Mouse (Mus musculus) bone marrow, adult 2 months (tissue): ENCODE results near the gene Polr2i. TPM values are rescaled to one million over a fixed set of nuclear protein-coding genes. Genes with fewer than 3 reads are reported as not detected.
"Not testable (repeated sequence)": the region's sequence is repeated elsewhere in the genome, so short reads cannot be mapped to it uniquely, and the experiment has no call there.

Experiments used
- H3K27ac ChIP-seq: fragments of 200-500 bp; 2 replicates; pipeline ENCODE4 v1.5.1; 2012; ENCODE audit warnings: low read depth, mild to moderate bottlenecking, control low read depth, inconsistent platforms, low read length; ENCODE audit not compliant: control insufficient read depth, poor library complexity, insufficient read depth
- H3K4me1 ChIP-seq: fragments of 200-500 bp; 2 replicates; pipeline ENCODE4 v1.6.1; 2011; ENCODE audit warnings: low read length; ENCODE audit not compliant: control insufficient read depth, insufficient read depth
- H3K4me3 ChIP-seq: fragments of 200-500 bp; replicated peaks from 2 replicates; pipeline ENCODE3; 2011; ENCODE audit warnings: mild to moderate bottlenecking, low read depth, low read length, control low read depth; ENCODE audit not compliant: control insufficient read depth
- CTCF ChIP-seq: fragments of 200-500 bp; IDR thresholded peaks from 2 replicates; pipeline ENCODE4 v1.5.1; 2011; ENCODE audit warnings: low read length, control low read depth; ENCODE audit not compliant: control insufficient read depth, insufficient read depth
- POLR2A ChIP-seq: fragments of 200-500 bp; IDR thresholded peaks from 2 replicates; pipeline ENCODE4 v1.6.1; 2011; ENCODE audit warnings: low read depth, mild to moderate bottlenecking, control low read depth, low read length, borderline replicate concordance; ENCODE audit not compliant: control insufficient read depth
- WGBS: fragments of 180-500 bp; shearing (Covaris S2); methylation state at CpG from one replicate; pipeline ENCODE4 v1.1.7; 2018; 5-methylcytosine and 5-hydroxymethylcytosine counted together
- polyA plus RNA-seq: library from polyadenylated mRNA; stranded (reverse); fragments of >200 nt; gene quantifications from 2 replicates; pipeline ENCODE4 v1.2.4, GENCODE M21; 2011; ENCODE audit warnings: low replicate concordance; ENCODE audit not compliant: missing spikeins, insufficient read depth, insufficient read length

The Polr2i gene
- 41.5 and 50.8 TPM in 2 replicates for polyA plus RNA-seq

DNA sequence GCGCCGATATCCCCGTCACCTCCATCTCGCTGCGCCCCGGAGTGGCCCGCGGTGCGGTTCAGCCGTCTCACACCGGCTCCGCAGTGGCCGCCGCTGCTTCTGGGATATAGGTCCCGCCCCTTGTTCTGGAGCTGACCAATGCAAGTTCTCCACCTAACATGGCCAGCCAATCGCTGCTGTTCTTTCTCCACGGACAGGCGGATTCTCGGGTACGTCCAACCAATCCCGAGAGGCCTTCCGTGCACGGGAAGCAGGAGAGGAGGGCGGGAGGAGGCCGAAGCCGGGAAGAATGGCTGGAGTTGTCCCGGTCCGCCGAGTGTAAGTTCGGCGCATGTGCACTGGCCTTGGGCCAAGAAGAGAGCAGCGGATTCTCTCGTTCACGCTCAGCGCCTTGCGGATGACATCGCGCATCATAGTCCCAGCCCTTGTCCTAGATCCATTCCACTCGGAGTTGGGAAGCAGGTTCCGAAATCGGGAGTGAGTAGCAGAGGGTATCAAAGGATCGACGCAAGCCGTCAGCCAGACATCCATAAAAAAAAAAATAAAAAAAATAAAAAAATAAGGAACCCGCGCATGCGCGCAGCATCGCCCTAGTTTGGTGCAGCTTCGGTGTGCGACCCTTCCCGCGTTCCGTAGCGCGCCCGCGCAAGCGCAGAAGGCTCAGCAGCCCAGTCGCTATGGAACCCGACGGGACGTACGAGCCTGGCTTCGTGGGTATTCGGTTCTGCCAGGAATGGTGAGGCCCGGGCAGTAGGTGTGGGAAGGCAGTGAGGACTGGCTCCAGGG lies at the start of gene Polr2i, which contains the start of gene Tbcb:
TSS of gene Polr2i (plus strand) at position 280 of the 786 bp plus-strand sequence.
TSS of gene Tbcb (minus strand) at position 604 of the 786 bp plus-strand sequence.
- Histone ChIP-seq H3K4me1 (peaks cover 1% of the 10 kb centered on the region; the same call in 1 of the 2 replicates), H3K27ac (peak within 1 kb of the TSS; percentile 46), H3K4me3 (peak within 1 kb of the TSS; percentile 71)
- under 1% methylated on average over 67 of the region's 67 CpGs for WGBS
- no peak for TF ChIP-seq CTCF
- peak; percentile 69 for TF ChIP-seq POLR2A

DNA sequence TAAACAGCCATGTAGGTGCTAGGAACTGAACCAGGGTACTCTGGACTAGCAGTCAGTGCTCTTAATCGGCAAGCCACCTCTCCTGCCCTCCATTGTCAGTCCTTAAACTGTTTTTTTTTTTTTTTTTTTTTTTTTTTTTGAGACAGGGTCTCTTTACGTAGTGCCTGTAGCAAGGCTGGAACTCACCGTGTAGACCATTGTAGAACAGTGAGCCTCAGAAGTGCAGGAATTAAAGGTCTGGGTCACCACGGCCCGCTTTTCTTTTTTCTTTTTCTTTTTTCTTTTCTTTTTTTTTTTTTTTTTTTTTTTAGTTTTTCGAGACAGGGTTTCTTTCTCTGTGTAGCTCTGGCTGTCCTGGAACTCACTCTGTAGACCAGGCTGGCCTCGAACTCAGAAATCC lies 48.6 kb upstream of the Polr2i start:
- not testable (repeated sequence) for H3K27ac ChIP-seq, H3K4me3 ChIP-seq, H3K4me1 ChIP-seq
- WGBS, result 56% methylated on average over 7 of the region's 7 CpGs

DNA sequence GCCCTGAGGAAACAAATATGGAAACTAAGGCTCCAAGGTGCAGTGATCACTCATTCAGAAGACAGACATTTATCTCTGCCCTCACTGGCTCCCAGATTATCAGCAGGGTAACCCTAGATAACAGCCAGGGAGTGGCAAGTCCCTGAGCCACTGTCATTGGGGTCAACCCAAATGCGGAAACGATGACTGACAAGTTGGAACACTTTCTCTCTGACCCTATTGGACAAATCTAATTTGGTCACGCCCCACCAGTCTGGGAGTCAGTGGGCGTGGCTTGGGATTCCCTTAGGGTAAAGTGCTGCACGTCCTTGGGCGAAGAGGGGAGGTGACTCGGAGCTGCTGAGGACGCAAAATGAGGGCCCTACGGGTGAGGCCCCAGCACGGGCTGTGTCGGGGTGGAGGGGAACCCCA lies 47.9 kb upstream of the Polr2i start, which contains the start of gene Cox7a1:
TSS of gene Cox7a1 (plus strand) at position 266 of the 411 bp plus-strand sequence.
- Histone ChIP-seq H3K4me1 (no peaks in the 10 kb centered on the region), H3K27ac (no peak within 1 kb of the TSS), H3K4me3 (peak within 1 kb of the TSS; percentile 26)
- under 1% methylated on average over 11 of the region's 11 CpGs for WGBS
- no peak for TF ChIP-seq CTCF
- TF ChIP-seq POLR2A, result 0 out of 2 replicates have a peak, but pooled peaks have one; percentile 29

DNA sequence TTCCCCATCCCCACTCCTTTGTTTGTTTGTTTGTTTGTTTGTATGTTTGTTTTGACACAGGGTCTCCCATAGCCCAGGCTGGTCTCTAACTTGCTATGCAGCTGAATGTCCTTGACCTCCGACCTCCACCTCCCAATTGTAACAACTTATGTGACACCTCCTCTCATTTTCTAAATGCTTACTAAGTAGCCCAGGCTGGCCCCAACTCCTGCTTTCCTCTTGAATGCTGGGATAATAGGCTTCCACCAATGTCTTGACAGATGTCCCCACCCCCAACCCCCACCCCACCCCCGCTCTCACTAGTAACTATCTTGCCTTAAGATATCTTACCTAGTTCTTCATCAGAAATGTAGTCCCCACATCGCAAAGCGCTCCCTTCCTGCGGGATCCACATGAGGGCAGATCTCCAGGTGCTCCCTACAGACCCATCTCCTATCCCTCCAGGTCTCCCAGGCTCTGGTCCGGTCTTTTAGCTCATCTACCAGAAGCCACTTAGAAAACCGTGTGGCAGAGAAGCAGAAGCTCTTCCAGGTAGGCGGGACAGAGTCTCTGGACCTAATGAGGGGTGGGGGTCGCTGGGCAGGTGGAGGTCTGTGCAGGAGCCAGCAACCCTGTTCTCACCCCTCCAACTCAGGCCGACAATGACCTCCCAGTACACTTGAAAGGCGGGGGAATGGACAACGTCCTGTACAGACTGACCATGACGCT lies 47.0 kb upstream of the Polr2i start:
- Histone ChIP-seq H3K27ac (no peak overlapping the region), H3K4me3 (no peak overlapping the region), H3K4me1 (no peaks in the 10 kb centered on the region)
- WGBS, result 81% methylated on average over 13 of the region's 13 CpGs
- no peak for TF ChIP-seq CTCF
- no peak for TF ChIP-seq POLR2A

DNA sequence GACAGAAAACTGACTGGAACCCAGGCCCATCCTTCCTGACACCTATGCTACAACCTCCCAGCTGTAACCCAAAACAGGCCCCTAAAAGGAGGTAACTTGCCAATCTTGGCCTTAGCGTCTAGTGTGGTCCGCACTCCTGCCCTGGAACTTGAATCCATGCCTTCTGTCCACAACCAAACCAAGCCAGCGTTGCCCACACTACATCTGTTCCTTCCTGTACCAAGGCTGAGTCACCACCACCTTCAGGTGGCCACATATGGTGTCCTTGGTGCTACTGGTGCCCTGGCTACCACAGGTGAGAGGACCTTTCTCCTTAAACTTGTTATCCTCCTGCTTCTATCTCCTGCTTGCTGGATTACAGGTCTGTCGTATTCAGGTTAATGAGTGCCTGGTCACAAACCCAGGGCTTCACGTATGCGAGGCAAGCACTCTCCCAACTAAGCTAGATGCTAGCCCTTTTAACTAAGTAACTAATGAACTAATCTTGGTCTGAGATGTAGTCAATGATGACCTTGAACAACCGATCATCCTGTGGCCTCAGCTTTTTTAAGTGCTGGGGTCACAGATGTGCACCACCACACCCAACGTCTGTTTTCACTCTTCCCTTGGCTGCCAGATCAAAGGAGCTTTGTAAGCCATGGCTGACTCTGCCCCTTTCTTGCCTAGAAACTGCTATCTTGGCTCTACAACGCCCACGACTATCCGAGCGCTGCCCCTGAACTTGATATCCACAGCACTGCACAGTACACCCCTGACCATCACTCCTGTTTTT lies 43.2 kb upstream of the Polr2i start:
- no peaks in the 10 kb centered on the region for H3K4me1 ChIP-seq
- WGBS, result 85% methylated on average over 12 of the region's 12 CpGs
- TF ChIP-seq CTCF, result no peak
- TF ChIP-seq POLR2A, result no peak
- H3K27ac ChIP-seq, result no peak overlapping the region
- no peak overlapping the region for H3K4me3 ChIP-seq

DNA sequence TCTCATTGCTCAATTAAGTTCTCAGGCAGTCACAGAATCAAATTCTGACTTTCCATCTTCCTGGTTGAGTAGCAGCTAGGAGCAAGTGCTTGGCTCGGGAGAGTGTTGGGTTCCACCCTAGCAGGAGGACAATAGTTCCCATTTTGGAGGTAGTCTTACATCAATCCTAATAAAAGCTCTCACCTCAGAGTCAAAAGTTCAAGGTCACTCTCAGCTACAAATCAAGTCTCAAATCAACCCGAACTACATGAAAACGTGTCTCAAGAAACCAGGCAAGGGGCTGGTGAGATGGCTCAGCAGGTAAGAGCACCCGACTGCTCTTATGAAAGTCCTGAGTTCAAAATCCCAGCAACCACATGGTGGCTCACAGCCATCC lies 42.6 kb upstream of the Polr2i start:
- WGBS, result 83% methylated on average over 4 of the region's 4 CpGs
- TF ChIP-seq POLR2A, result no peak
- TF ChIP-seq CTCF, result no peak
- Histone ChIP-seq H3K27ac (no peak overlapping the region), H3K4me1 (no peaks in the 10 kb centered on the region), H3K4me3 (no peak overlapping the region)

DNA sequence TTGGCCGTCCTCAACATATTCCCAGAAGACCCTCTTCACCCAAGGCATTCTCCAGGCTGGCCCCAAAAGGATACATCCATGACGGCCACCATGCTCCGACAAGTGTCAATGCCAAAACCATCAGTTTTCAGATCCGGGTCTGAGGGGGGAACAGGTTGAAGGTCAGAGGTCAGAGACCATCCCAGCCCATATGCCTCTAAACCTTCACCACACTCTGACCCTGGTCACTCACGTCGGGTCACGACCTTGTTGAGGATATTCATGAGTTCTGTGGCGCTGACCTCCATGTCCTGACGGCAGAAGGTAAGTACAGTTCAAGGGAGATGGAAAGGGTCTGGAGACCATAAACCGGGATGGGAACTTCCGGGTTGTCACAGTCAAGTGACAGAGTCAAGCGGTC lies 39.7 kb upstream of the Polr2i start:
- WGBS, result 93% methylated on average over 12 of the region's 12 CpGs
- Histone ChIP-seq H3K4me3 (no peak overlapping the region), H3K27ac (no peak overlapping the region), H3K4me1 (no peaks in the 10 kb centered on the region; the same call in 1 of the 2 replicates)
- TF ChIP-seq CTCF (no peak), POLR2A (no peak)

DNA sequence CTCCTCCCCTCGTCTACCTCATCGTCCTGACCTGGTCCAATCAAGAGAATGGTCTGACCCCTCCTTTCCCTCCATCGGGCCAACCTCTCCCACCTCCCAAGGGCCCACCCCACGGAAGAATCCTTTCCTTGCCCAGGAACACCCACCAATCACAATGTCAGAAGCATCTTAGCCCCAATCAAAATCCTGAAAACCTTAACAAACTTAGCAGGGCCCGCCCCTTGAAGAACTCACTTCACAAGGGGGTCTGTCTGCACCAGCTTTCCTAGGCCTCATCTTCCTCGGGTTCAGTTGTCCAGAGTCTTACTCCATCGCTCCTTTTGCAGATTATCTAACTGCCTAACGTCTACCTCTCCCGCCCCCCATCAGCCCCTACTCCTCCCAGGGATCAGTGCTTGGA lies 38.7 kb upstream of the Polr2i start:
- WGBS, result 70% methylated on average over 9 of the region's 9 CpGs
- no peak overlapping the region for H3K27ac ChIP-seq
- H3K4me3 ChIP-seq, result no peak overlapping the region
- TF ChIP-seq CTCF (no peak), POLR2A (no peak)
- H3K4me1 ChIP-seq, result no peaks in the 10 kb centered on the region; the same call in 1 of the 2 replicates
